Mouse (Mus musculus) liver, embryonic 14.5 days (tissue): ENCODE measurements around the gene Cblc. TPM values are rescaled to one million over a fixed set of nuclear protein-coding genes. Genes with fewer than 3 reads are reported as not detected.

Experiments used
- ATAC-seq: fragments of 200-750 bp; cut with Nextera tagmentation; 2 replicates; pipeline ENCODE4 v1.8.0; 2017; ENCODE audit warnings: moderate number of reproducible peaks, mild to moderate bottlenecking, moderate library complexity; ENCODE audit not compliant: insufficient read depth
- DNase-seq, 3 experiments: peaks; one replicate each; pipeline ENCODE4 v3.0.0-alpha.2; 2012 to 2013; ENCODE audit warnings: low read depth in 3 of 3, low spot score in 3 of 3
- H3K27ac ChIP-seq: fragments of 300-500 bp; sonication (generic); 2 replicates; pipeline ENCODE4 v1.5.1; 2014; ENCODE audit warnings: moderate library complexity, mild to moderate bottlenecking, control low read depth, inconsistent platforms
- H3K27me3 ChIP-seq: fragments of 300-500 bp; sonication (generic); 2 replicates; pipeline ENCODE4 v1.6.1; 2014; ENCODE audit warnings: mild to moderate bottlenecking, low read length, moderate library complexity; ENCODE audit not compliant: control insufficient read depth, insufficient read depth
- H3K36me3 ChIP-seq: fragments of 300-500 bp; sonication (generic); replicated peaks from 2 replicates; pipeline ENCODE4 v1.6.1; 2014; ENCODE audit warnings: low read depth; ENCODE audit not compliant: control insufficient read depth, insufficient read depth
- H3K4me1 ChIP-seq, 2 experiments: fragments of 200-500 bp in 1 of 2; fragments of 300-500 bp in 1 of 2; sonication (generic) in 1 of 2; replicated peaks; 2 replicates each; pipeline ENCODE4 v1.6.1; 2012 to 2014; ENCODE audit warnings: antibody characterized with exemption in 1 of 2, inconsistent platforms in 1 of 2, low read length in 1 of 2; ENCODE audit not compliant: control insufficient read depth in 2 of 2, insufficient read depth in 2 of 2
- H3K4me2 ChIP-seq: fragments of 300-500 bp; sonication (generic); 2 replicates; pipeline ENCODE4 v1.6.1; 2014; ENCODE audit warnings: low read depth, mild to moderate bottlenecking, control low read depth, moderate library complexity
- H3K4me3 ChIP-seq, 2 experiments: fragments of 200-500 bp in 1 of 2; fragments of 300-500 bp in 1 of 2; sonication (generic) in 1 of 2; 2 replicates each; pipeline ENCODE4 v1.5.1; 2012 to 2014; ENCODE audit warnings: low read depth in 2 of 2, low read length in 2 of 2, mild to moderate bottlenecking in 2 of 2, control low read depth in 1 of 2, inconsistent platforms in 1 of 2, moderate library complexity in 1 of 2; ENCODE audit not compliant: insufficient read depth in 1 of 2
- H3K9ac ChIP-seq: fragments of 300-500 bp; sonication (generic); replicated peaks from 2 replicates; pipeline ENCODE4 v1.6.1; 2014; ENCODE audit warnings: mild to moderate bottlenecking, control low read depth, moderate library complexity
- H3K9me3 ChIP-seq: fragments of 300-500 bp; sonication (generic); 2 replicates; pipeline ENCODE4 v1.6.1; 2016; ENCODE audit warnings: low read length, mixed read lengths; ENCODE audit not compliant: control insufficient read depth
- CTCF ChIP-seq: IDR thresholded peaks from 2 replicates; pipeline ENCODE4 v1.5.1; 2016; ENCODE audit warnings: antibody characterized with exemption, low read depth, control low read depth
- EP300 ChIP-seq: IDR thresholded peaks from 2 replicates; pipeline ENCODE4 v1.6.1; 2016; ENCODE audit warnings: antibody characterized with exemption, low read depth
- WGBS: fragments of 180-500 bp; shearing (Covaris S2); extraction: QIAGEN DNeasy Blood & Tissue Kit; methylation state at CpG from one replicate; pipeline ENCODE4 v1.1.7; 2014; ENCODE audit not compliant: insufficient replicate concordance; 5-methylcytosine and 5-hydroxymethylcytosine counted together
- polyA plus RNA-seq, 2 experiments: library from polyadenylated mRNA; depleted of rRNA in 1 of 2; stranded (reverse) in 1 of 2; unstranded in 1 of 2; fragments of >200 nt; fragmentation: Nextera tagmentation in 1 of 2; extraction: Ambion mirVana in 1 of 2; gene quantifications; 2 replicates each; pipeline versions ENCODE4 v1.2.1 to v1.2.3; 2012 to 2014

Gene Cblc
- polyA plus RNA-seq, 2 experiments = 0.95 to 1.1 TPM

DNA sequence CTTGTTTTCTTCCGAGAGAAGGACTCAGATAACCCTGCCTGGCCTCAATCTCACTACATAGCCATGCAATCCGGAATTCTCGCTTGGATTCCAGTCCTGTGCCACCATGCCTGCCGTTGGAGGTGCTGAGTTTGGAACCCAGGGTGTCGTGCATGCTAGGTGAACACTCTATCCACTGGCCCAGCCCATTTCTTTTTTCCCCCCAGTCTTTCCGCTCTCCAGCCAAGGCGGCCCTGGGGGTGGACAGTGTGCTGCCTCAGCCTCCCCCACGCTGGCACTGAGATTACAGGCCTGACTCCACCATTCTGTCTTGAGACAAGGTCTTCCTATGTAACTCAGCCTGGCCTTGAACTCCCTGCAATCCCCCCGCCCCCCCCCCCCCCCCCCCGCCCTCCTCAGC is 50.6 kb downstream of the Cblc start:
- H3K4me2 ChIP-seq = no peak overlapping the region
- peaks cover 33 to 35% of the 10 kb centered on the region in 2 experiments for H3K4me1 ChIP-seq
- no peak overlapping the region for H3K4me3 ChIP-seq
- no peaks in the 10 kb centered on the region for H3K9me3 ChIP-seq
- 71% methylated on average over 9 of the region's 10 CpGs for WGBS
- ATAC-seq = no peak
- H3K27ac ChIP-seq = no peak overlapping the region
- no peak overlapping the region for H3K9ac ChIP-seq
- no peaks in the 10 kb centered on the region for H3K27me3 ChIP-seq
- TF ChIP-seq EP300 (no peak), CTCF (no peak)
- H3K36me3 ChIP-seq = no peaks in the 10 kb centered on the region
- no peak for DNase-seq

DNA sequence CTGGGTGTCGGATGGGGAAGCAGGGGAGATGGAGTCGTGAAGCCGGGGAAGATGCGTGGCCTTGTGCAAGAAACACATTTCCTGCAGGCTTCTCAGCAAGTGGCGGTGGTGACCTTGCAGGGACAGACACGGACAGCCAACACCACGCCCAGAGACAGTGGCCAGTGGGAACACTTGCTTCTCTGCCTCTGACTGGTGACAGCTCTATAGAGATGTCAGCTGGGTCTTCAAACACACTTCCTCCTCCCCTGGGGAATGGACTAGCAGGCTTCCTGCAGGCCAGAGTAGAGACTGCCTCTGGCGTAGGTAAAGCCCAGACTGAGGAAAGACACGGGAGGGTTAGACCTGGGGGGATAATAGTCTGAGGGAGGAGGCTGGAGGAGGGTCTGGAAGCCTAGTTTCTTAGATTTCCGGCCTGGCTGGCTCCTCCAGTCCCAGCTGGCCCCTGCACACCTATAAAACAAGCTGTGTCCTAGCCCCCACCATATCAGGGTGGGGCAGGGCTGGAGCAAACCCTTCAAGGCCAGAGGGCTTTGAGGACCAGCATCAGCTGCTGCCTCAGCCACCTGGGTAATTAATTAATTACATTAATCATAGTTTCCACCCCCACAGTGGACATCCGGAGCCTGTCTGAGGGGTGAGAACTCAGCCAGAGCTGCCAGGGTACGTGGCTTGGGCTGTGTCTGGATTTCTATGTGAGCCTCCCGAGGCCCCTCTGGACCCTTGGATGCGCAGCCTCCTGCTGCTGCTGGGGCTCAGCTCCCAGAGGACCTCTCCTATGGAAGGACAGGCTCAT is 51.8 kb downstream of the Cblc start:
- H3K9me3 ChIP-seq = no peaks in the 10 kb centered on the region
- H3K9ac ChIP-seq = no peak overlapping the region
- H3K4me1 ChIP-seq = peaks cover 25 to 28% of the 10 kb centered on the region in 2 experiments
- no peak for DNase-seq
- no peak for ATAC-seq
- no peaks in the 10 kb centered on the region for H3K27me3 ChIP-seq
- H3K27ac ChIP-seq = no peak overlapping the region
- no peaks in the 10 kb centered on the region for H3K36me3 ChIP-seq
- TF ChIP-seq CTCF (no peak), EP300 (no peak)
- H3K4me2 ChIP-seq = no peak overlapping the region
- 47% methylated on average over 14 of the region's 14 CpGs for WGBS
- no peak overlapping the region for H3K4me3 ChIP-seq

DNA sequence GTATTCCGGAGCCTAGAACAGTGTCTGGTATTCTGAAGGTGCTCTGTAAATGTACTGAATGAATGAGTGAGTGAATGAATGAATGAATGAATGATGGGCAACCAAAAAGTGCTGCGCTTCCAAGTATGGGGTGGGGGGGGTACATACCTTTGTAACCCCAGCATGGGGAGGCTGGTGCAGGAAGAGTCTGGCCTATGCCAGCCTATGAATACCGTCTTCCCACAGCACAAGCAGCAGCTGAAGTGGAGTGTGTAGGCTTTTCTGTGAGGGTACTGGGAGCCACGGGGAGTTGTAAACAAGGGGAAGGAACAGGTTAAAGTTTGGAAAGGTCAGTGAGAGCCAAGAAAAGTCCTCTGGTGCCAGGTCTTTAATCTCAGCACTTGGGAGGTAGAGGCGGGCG is 52.8 kb downstream of the Cblc start:
- no peak overlapping the region for H3K4me2 ChIP-seq
- no peaks in the 10 kb centered on the region for H3K36me3 ChIP-seq
- peaks cover 21 to 25% of the 10 kb centered on the region in 2 experiments for H3K4me1 ChIP-seq
- DNase-seq = no peak
- TF ChIP-seq EP300 (no peak), CTCF (no peak)
- no peak overlapping the region for H3K4me3 ChIP-seq
- no peaks in the 10 kb centered on the region for H3K27me3 ChIP-seq
- no peak overlapping the region for H3K27ac ChIP-seq
- H3K9ac ChIP-seq = no peak overlapping the region
- no peaks in the 10 kb centered on the region for H3K9me3 ChIP-seq
- 62% methylated on average over 6 of the region's 6 CpGs for WGBS
- ATAC-seq = no peak

DNA sequence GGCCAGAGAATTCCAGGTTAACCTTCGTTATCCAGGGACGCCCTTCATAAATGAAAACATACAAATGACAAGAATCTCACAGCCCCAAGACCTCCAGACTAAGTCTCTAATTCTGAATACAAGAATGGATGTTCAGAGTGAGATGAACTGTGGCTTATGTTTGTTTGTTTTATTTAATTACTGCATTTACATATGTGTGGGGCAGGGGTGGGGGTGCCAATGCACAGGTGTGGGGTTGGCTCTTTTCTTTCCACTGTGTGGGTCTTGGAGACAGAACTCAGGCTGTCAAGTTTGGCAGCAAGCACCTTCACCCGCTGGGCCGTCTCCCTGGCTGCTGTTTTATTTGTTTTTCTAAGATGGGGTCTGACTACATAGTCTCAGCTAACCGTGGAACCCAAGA is 54.1 kb downstream of the Cblc start:
- WGBS = 67% methylated on average over 5 of the region's 5 CpGs
- Histone ChIP-seq H3K9me3 (no peaks in the 10 kb centered on the region), H3K4me1 (peaks cover 12 to 19% of the 10 kb centered on the region in 2 experiments), H3K4me2 (no peak overlapping the region), H3K4me3 (no peak overlapping the region), H3K27me3 (no peaks in the 10 kb centered on the region), H3K9ac (no peak overlapping the region), H3K36me3 (no peaks in the 10 kb centered on the region), H3K27ac (no peak overlapping the region)
- no peak for DNase-seq
- TF ChIP-seq CTCF (no peak), EP300 (no peak)
- no peak for ATAC-seq

DNA sequence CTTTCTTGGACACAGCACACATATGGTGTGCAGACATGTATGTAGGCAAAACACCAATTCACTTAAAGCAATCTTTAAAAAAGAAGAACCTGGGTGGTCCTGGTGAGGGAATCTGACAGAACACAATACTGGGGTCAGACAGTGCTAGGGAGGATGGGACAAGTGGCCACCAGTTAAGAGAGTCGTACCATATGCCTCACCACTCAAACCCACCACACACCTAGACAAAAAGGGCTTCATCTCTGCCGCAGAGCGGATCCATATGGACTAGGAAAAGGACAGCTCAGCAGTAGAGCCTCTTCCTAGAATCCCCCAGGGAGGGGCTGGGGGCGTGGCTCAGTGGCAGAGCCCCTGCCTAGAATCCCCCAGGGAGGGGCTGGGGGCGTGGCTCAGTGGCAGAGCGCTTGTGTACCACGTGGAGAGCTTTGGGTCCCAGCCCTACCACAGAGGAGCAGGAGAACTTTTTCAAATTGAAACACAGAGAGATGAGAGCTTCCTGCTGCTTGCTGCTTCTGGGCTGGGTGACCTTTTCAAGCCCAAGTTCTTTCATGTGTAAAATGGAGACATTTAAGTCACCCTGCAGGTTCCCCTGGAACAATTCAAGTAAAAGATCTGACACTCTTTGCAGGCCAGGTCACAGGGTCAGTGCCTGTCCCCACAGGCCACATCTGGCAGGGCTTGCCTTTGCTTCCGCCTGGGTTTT is 55.1 kb downstream of the Cblc start:
- H3K4me2 ChIP-seq = no peak overlapping the region
- peaks cover 15 to 21% of the 10 kb centered on the region in 2 experiments for H3K4me1 ChIP-seq
- DNase-seq (no peak), ATAC-seq (no peak)
- H3K27ac ChIP-seq = no peak overlapping the region
- TF ChIP-seq CTCF = no peak
- TF ChIP-seq EP300 = no peak
- H3K4me3 ChIP-seq = no peak overlapping the region
- H3K9ac ChIP-seq = no peak overlapping the region
- H3K36me3 ChIP-seq = no peaks in the 10 kb centered on the region
- H3K9me3 ChIP-seq = no peaks in the 10 kb centered on the region
- H3K27me3 ChIP-seq = no peaks in the 10 kb centered on the region
- WGBS = 20% methylated on average over 8 of the region's 8 CpGs
